Mouse (Mus musculus): Measurements from ENCODE around the gene Krt80.

DNA sequence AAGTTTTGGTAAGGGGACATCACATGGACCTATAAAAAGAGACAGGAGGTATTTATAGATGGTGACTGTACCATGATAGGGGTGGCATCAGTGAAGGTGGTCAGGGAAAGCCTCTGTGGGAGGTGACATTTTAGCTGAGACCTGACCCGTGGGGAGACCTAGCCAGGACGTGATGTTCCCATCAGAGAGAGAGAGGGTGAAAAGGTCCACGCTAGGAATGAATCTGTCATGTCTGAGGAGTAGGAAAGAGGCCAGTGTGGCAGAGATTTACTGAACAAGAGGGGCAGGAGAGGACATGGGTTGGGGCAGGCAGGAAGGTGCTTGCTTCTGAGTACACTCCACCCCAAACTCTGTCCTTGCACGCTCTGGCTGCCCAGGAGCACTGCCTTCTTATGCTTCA lies 66.1 kb downstream of the Krt80 start:
- TF ChIP-seq POLR2A (IDR thresholded peaks at IDR 0.05; ENCODE audit: low read depth, low read length) (no peak), CTCF (IDR thresholded peaks at IDR 0.05; ENCODE audit: extremely low read depth, insufficient read length, insufficient replicate concordance, low read depth, low read length) (no peak)
